Mouse (Mus musculus) T-cell, adult 2 months (primary cell): ENCODE results near the gene Zfand3.
A peak's percentile ranks its signal among the peaks of the same experiment; 100 is the strongest.

Experiments
- DNase-seq: peaks from one replicate; pipeline ENCODE4 v3.0.0; 2022; ENCODE audit warnings: low spot score

The Zfand3 gene

GRCm38 (mm10) chr17:29998566-29999295 is 5.8 kb upstream of the Zfand3 start:
- no peak for DNase-seq

DNA sequence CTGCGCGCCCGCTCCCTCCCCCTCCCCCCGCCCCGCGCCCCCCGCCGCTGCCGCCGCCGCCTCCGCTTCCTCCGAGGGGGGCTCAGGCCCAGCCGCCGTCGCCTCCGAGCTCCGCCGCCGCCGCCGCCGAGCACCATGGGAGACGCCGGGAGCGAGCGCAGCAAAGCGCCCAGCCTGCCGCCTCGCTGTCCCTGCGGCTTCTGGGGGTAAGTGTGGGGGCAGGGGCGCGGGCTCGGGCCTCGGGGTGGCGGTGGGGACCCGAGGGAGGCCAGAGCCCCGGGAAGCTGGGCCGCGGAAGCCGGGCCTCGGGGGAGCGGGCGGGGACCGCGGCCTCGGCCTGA is 540 bp downstream of the Zfand3 start:
- DNase-seq = peak; percentile 41

GRCm38 (mm10) chr17:30005451-30005941 is 963 bp downstream of the Zfand3 start:
- peak; percentile 25 for DNase-seq

- no peak for DNase-seq
These were observed 2.3 kb downstream of the Zfand3 start for GRCm38 (mm10) chr17:30006877-30007276.

DNA sequence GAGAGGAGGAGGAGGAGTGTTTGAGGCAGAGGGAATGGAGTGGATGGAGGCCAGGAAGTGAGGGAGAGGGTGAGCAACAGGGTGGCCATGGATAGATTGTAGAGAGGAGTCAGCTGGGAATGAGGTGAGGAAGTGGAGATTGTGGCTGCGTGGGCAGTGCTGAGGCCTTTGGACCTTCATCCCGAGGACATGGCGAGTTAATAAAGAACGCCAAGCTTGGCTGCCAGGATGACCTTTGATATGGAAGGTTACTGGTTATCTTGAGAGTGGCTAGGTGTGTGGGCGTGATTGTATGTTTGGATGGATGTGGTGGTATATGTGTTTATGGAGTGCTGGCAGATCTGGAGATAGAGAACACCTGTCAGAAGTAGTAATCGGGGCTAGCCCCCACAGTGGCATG is 3.4 kb downstream of the Zfand3 start:
- DNase-seq = no peak

GRCm38 (mm10) chr17:30008392-30008791 is 3.9 kb downstream of the Zfand3 start:
- no peak for DNase-seq

GRCm38 (mm10) chr17:30014660-30015059 is 10.1 kb downstream of the Zfand3 start:
- no peak for DNase-seq

DNA sequence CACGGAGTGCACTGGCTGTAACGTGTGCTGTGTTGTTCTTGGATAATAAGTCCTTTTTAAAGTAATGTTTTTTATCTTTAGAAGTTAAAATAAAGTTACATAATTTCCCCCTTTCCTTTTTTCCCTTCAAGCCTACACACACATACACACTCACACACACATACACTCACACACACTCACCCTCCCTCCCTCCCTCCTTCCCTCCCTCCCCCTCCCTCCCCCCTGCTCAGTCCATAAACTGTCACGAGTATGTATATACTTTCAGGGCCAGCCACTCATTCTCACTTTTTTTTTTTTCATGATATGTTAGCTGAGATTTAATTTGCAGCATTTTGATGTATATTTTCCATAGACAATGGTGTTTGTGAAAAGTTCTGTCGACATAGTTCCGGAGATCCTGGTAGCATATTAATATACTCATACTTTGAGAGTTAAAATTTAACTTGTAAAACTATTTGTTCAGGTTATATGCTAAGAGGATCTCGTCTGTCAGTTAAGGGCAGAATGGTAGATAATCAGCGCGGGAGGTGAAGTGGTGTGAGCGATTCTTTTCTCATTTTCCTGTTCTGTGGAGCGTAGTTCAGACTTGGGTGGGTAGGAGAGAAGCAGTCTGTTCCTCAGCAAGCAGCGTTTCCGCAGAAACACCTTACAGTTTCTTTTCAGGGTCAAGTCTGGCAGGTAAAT is 14.5 kb downstream of the Zfand3 start:
- no peak for DNase-seq

GRCm38 (mm10) chr17:30019942-30020341 is 15.4 kb downstream of the Zfand3 start:
- no peak for DNase-seq

- peak; percentile 42 for DNase-seq
These were observed 20.1 kb downstream of the Zfand3 start for GRCm38 (mm10) chr17:30024651-30025050.

DNA sequence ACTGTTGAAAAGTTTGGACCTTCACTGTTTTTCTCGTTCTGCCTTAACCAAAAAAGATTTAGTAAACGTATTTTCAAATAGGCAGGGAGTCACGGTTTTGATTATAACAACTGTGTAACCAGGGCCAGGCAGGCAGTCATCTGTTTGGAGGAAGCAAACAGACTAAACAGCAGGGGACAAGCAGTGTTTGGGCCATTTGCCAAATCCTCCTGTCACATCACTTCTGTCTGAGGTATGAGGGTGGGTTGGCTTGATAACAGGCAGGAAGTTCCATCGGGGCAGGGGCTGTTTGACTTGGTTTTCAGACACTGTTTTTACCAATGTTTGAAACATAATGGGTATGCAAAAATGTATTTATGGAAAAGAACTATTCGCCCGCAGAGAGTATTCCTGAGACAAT is 22.1 kb downstream of the Zfand3 start:
- peak; percentile 14 for DNase-seq

DNA sequence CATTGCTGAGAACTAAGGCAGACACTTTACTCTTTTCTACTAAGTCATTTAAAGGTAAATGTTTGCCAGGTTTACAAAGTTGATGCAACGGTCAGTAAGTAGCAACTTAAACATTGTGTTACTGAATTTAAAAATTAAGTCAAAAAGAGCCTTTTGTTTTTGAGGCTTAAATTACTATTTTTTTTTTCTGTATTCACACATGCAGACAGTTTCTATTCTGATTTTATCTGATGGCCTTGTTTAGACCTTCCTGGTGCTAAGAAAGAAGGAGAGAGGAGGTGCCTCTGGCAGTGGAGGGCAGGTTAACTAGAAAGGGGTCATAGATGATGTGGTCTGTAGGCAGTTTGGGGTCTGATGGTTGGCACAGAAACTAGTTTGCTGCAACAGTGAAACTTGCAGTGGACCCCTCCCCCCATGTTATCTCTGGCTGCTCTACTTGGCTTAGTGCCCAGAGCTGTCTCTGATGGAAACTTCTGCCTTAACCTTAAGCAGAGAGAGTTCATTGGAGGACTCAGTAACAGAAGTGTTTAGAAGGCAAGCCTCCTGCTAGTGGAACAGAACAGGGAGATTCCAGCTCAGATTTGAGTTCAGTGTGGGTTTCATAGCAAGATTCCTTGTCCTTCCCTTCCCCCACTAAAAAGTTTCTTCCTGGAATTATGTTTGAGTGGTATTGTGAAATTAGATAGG is 23.0 kb downstream of the Zfand3 start:
- peak; percentile 68 for DNase-seq

DNA sequence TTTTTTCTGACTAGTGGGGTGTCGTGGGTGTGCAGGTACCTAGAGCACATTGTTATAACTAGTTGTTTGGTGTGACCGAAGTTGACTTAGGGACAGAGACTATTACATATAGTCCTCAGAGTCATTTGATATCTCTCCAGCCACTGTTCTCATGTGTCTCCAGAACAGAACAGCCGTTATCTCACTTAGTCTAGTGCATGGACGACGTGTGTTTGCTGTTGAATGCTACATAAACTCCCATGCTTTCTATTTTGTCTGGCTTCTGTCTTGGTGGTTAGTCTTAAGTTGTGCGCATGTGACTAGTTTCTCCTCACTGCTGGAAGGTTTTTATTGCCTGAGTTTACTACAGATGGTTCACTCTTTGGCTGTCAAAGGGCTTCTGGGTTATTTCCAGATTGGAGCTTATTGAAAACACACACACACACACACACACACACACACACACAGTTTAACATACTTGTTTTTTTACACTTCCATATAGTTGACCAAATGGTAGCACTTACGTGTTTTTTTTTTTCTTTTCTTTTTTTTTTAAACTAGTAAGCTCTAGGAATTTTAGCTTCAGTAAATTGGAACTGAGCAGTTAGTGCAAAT is 25.2 kb downstream of the Zfand3 start:
- no peak for DNase-seq

GRCm38 (mm10) chr17:30032796-30033195 is 28.3 kb downstream of the Zfand3 start:
- DNase-seq = no peak

- DNase-seq = no peak
These were observed 29.5 kb downstream of the Zfand3 start for GRCm38 (mm10) chr17:30033991-30034390.

- peak; percentile 62 for DNase-seq
These were observed 30.9 kb downstream of the Zfand3 start for GRCm38 (mm10) chr17:30035216-30036005.

DNA sequence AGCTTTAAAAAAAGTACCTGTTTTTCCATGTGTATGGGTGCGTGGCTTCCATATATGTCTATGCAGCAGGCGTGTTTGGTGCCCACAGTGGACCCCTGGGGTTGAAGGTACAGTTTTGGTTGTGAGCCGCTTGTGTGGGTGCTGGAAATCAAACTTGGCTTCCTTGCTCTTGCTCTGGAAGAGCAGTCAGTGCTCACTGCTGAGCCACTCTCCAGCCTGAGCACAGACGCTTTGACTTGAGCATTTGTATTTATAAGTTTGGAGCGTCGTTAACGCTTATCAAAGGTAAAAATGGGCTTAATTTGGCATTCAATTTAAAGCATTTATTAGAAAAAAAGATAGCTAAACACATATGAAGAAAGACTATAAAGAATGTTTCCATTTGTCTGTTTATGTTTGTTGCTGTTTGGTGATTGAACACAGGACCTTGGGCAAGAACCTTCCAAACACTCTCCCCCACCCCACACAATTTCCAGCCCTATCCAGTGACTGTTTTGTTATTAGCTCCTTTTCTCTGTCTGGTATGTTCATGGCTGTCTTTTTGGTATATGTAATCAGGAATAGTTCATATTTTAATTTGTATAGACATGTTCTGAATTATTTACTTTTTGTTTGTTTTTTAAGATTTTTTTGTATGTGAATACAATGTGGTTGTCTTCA is 38.8 kb downstream of the Zfand3 start:
- no peak for DNase-seq

DNA sequence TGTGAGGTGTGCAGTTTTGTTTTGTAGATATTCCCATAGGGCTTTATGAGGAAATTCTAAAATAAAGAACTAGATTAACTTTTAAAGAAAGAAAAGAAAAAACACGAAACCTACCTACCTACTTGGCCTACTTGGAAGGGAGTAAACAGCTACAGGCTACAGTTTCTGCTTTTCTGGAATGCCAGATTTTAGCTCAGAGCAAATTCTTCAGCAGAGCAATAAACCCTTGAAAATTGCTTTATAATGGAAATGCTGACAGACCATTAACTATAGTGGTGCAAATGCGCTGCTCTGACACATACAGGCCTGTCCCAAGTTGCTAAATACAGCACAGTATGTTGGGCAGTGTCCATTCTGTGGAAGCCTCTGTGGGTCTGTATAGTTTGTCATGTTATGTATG is 40.6 kb downstream of the Zfand3 start:
- DNase-seq = no peak

- DNase-seq = peak; percentile 68
These were observed 42.1 kb downstream of the Zfand3 start for GRCm38 (mm10) chr17:30046654-30047053.

DNA sequence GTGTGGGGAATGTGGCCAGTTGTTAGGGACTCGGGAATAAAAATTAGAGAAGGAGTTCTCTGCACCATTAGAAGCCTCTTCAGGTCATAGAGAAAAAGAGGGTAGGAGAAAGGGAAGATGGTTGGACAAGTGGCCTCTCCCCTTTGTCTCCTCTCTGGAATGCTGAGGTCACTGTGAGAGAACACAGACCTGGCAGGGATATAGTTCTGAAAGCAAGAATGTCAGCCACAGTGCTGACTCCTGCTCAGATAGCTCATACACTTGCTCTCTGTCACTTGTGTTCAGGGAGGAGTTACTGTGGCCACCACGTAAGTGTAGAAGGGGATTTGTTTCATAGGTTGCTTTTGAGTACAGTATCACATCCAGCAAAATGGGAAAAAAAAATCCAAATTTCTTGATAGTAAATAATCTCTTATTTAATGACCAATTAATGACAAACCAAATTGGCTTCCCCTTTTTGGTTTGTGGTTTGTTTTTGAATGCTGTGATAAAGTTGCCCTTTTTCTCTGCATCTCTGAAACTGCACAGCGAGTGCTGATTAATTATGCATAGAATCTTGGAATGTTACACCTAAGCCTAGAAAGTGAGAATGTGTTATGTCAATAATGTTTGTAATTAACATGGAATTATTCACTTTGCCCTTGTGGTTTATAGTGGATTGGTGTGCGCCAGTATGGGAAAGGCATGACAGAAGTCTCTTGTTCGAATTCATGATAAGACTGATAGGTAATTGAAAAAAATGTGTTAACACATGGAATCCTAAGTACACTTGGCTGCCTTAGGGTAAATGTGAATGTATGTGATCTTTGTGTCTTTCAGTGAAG is 47.2 kb downstream of the Zfand3 start:
- DNase-seq = no peak
